ENCODE assay signal across 8 mouse cellular contexts in genomic region chr14:52257484-52258213, GRCm38 (mm10). TPM values are rescaled to one million over a fixed set of nuclear protein-coding genes. Genes with fewer than 3 reads are reported as not detected.
A peak's percentile ranks its signal among the peaks of the same experiment; 100 is the strongest.
DNase-seq lines count a peak whose midpoint lies in the region; ATAC-seq lines count a peak whose summit lies in the region.

Chd8 (minus strand) TSS chr14:52257780.

- peaks cover 20% of the 10 kb centered on the region for H3K4me1 ChIP-seq in hindbrain, embryonic 10.5 days (replicated peaks)

- H3K4me3 ChIP-seq in hindbrain, embryonic 10.5 days, result peak within 1 kb of the TSS; percentile 94

- H3K27me3 ChIP-seq in hindbrain, embryonic 10.5 days (ENCODE audit: insufficient read depth, poor library complexity, severe bottlenecking), result no peaks in the 10 kb centered on the region

- no peaks in the 10 kb centered on the region for H3K9me3 ChIP-seq in hindbrain, embryonic 10.5 days

- under 1% methylated on average over 54 of the region's 54 CpGs for WGBS in hindbrain, embryonic 10.5 days

- ATAC-seq in frontal cortex, adult (ENCODE audit: low TSS enrichment), result peak; percentile 98

- peaks cover 14% of the 10 kb centered on the region for H3K36me3 ChIP-seq in hindbrain, embryonic 10.5 days

- peak; percentile 97 for DNase-seq in MN1 (ENCODE audit: low spot score)
- DNase-seq in cerebellum, adult 9-10 months, result peak; percentile 99
- DNase-seq in hindbrain, embryonic 10.5 days (ENCODE audit: low spot score), result peak; percentile 98
- peak; percentile 96 to 98 for DNase-seq in layer of hippocampus, postnatal 10 days (ENCODE audit: low spot score in 2 of 2)
- peak; percentile 98 for DNase-seq in lung, postnatal 10 days
- DNase-seq in ovary, postnatal 36 days (ENCODE audit: low spot score), result peak; percentile 98
- peak; percentile 98 for DNase-seq in thymus, postnatal 25 days

- H3K27ac ChIP-seq in hindbrain, embryonic 10.5 days, result peak within 1 kb of the TSS; percentile 97

RNA-seq across cellular contexts. Expression of gene Chd8, which starts in this region (rescaled TPM):
- 38.7 and 44.5 TPM in 2 replicates for polyA plus RNA-seq in hindbrain, embryonic 10.5 days (2016; fragmentation: Nextera tagmentation; extraction: Ambion mirVana)
- total RNA-seq in layer of hippocampus, postnatal 10 days (2021), result 100 to 1,000 TPM; 119 to 131 TPM

Comparison
In these comparisons a context has a peak if more than half of its experiments do, and no peak if none do; other contexts are left out.
1. Peak in every context shown above with its lines: DNase-seq, ATAC-seq, H3K4me3 ChIP-seq and H3K27ac ChIP-seq.